Mouse (Mus musculus) spleen, adult 2 months (tissue): ENCODE data around the gene Eef1a2. TPM values are rescaled to one million over a fixed set of nuclear protein-coding genes. Genes with fewer than 3 reads are reported as not detected.

ENCODE experiments used
- DNase-seq, 2 experiments: peaks; one replicate each; pipeline versions ENCODE4 v3.0.0 to v3.0.0-alpha.2; 2012 to 2021; ENCODE audit warnings: low spot score in 2 of 2, low read depth in 1 of 2
- H3K27ac ChIP-seq: fragments of 200-500 bp; 2 replicates; pipeline ENCODE4 v1.5.1; 2012; ENCODE audit warnings: low read length, inconsistent platforms; ENCODE audit not compliant: insufficient read depth
- H3K27me3 ChIP-seq: fragments of 200-500 bp; 2 replicates; pipeline ENCODE4 v1.6.1; 2012; ENCODE audit warnings: mild to moderate bottlenecking, moderate library complexity, low read length, inconsistent platforms; ENCODE audit not compliant: control insufficient read depth, insufficient read depth
- H3K36me3 ChIP-seq: fragments of 200-500 bp; 2 replicates; pipeline ENCODE4 v1.6.1; 2012; ENCODE audit warnings: mild to moderate bottlenecking, low read length, inconsistent platforms; ENCODE audit not compliant: control insufficient read depth, insufficient read depth
- H3K4me1 ChIP-seq: fragments of 200-500 bp; 2 replicates; pipeline ENCODE4 v1.6.1; 2011; ENCODE audit warnings: inconsistent platforms; ENCODE audit not compliant: control insufficient read depth, insufficient read depth, insufficient read length
- H3K4me3 ChIP-seq: fragments of 200-500 bp; 2 replicates; pipeline ENCODE4 v1.5.1; 2011; ENCODE audit warnings: mild to moderate bottlenecking, inconsistent platforms; ENCODE audit not compliant: insufficient read depth, insufficient read length; ENCODE audit errors: extremely low read depth
- CTCF ChIP-seq: fragments of 200-500 bp; IDR thresholded peaks from 2 replicates; pipeline ENCODE4 v1.5.1; 2011; ENCODE audit warnings: mild to moderate bottlenecking, inconsistent platforms; ENCODE audit not compliant: insufficient read depth, insufficient read length, insufficient replicate concordance; ENCODE audit errors: extremely low read depth
- POLR2A ChIP-seq: fragments of 200-500 bp; IDR thresholded peaks from 2 replicates; pipeline ENCODE4 v1.6.1; 2011; ENCODE audit warnings: low read depth, low read length, inconsistent platforms
- WGBS: fragments of 180-500 bp; shearing (Covaris S2); methylation state at CpG from one replicate; pipeline ENCODE4 v1.1.7; 2018; 5-methylcytosine and 5-hydroxymethylcytosine counted together
- polyA plus RNA-seq: library from polyadenylated mRNA; depleted of rRNA; stranded (reverse); fragments of >200 nt; gene quantifications from 2 replicates; pipeline ENCODE4 v1.2.3, GENCODE M21; 2012

The Eef1a2 gene
- polyA plus RNA-seq, 1 experiment: 0.05 TPM

DNA sequence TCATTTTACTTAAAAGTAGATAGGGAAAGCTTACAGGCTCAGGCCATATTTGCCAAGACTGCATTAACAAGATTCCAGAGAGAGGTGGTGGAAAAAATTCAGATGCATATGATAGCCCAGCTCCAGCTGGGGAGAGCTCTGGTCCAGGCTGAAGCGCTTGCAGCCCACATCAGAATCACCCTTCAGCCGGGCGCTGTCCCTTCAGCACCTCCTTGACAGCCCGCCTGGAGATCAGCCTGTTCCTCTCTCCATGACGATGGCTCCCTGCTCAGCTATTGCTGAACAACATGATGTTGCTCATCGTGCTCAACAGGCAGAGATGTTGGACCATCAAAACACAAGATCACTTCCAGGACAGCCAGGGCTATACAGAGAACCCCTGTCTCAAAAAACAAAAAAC lies 19.9 kb downstream of the Eef1a2 start:
- peaks cover 12% of the 10 kb centered on the region for H3K27me3 ChIP-seq
- H3K36me3 ChIP-seq: no peaks in the 10 kb centered on the region
- TF ChIP-seq POLR2A (no peak), CTCF (no peak)
- H3K4me3 ChIP-seq: no peak overlapping the region
- 2% methylated on average over 6 of the region's 6 CpGs for WGBS
- H3K27ac ChIP-seq: no peak overlapping the region
- DNase-seq: no peak
- H3K4me1 ChIP-seq: no peaks in the 10 kb centered on the region

DNA sequence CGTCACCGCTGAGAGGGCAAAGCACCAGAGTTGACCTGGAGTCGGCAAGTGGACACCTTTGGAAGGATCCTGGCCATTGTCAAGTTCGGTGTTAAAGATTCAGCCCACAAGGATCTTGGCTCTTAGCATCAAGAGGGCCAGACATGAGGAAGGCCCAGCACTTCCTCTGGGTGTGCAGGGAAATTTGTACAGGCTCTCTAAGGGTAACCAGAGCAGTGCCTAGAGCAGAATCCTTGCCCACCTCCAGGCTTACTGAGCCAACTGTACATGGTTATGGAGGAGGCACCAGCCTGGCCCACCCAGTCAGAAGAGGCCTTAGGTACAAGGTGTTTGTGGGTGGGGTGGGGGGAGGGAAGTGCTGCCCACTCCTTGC lies 21.4 kb downstream of the Eef1a2 start:
- no peak overlapping the region for H3K27ac ChIP-seq
- no peaks in the 10 kb centered on the region for H3K36me3 ChIP-seq
- H3K27me3 ChIP-seq: peaks cover 12% of the 10 kb centered on the region
- H3K4me1 ChIP-seq: no peaks in the 10 kb centered on the region
- DNase-seq: no peak
- H3K4me3 ChIP-seq: no peak overlapping the region
- 15% methylated on average over 4 of the region's 4 CpGs for WGBS
- no peak for TF ChIP-seq CTCF

DNA sequence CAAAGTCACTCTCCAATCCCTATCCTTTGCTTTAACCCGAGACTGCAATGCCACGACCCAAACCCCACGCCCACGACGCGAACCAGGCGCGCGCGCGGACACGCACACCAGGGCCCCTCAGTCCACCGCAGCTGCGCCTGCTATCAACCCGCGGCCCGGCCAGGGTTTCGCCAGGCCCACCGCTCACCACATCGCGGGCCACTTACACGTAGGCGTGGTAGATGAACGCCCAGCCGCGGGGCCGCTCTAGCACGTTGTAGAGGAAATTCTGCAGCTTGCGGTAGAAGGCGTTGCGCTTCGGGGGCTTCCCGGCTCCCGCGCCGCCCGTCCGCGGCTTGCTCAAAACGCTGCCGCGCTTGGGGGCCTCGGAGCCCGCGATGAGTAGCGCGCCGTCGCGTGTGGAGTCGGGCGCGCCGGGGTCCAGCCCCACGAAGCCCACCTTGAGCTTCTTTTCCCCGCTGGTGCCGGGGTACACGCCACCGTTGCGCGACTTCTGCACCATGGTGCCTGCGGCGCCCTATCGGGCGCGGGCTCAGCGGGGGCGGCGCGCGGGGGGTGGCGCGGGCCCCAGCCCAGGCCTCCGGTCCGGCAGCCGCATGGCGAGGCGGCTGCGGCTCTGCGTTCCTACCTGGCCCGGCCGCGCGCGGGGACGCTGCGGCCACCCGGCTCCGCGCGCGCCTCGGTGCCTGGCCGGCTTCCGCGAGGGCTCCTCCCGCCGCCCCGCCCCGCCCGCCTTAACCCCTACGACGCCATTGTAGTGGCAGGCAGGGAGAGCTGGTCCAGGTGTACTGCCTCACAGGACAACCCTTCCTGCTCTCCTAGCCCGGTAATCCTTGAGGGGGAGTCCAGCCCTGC lies 22.0 kb downstream of the Eef1a2 start, which contains the start of gene Kcnq2:
Kcnq2 (minus strand) TSS at position 710 of the 855 bp plus-strand sequence.
- H3K27me3 ChIP-seq: peaks cover 12% of the 10 kb centered on the region
- no peaks in the 10 kb centered on the region for H3K4me1 ChIP-seq
- DNase-seq: no peak
- TF ChIP-seq CTCF: no peak
- no peak for TF ChIP-seq POLR2A
- H3K36me3 ChIP-seq: no peaks in the 10 kb centered on the region
- 2% methylated on average over 104 of the region's 104 CpGs for WGBS
- no peak within 1 kb of the TSS for H3K4me3 ChIP-seq
- H3K27ac ChIP-seq: no peak within 1 kb of the TSS

DNA sequence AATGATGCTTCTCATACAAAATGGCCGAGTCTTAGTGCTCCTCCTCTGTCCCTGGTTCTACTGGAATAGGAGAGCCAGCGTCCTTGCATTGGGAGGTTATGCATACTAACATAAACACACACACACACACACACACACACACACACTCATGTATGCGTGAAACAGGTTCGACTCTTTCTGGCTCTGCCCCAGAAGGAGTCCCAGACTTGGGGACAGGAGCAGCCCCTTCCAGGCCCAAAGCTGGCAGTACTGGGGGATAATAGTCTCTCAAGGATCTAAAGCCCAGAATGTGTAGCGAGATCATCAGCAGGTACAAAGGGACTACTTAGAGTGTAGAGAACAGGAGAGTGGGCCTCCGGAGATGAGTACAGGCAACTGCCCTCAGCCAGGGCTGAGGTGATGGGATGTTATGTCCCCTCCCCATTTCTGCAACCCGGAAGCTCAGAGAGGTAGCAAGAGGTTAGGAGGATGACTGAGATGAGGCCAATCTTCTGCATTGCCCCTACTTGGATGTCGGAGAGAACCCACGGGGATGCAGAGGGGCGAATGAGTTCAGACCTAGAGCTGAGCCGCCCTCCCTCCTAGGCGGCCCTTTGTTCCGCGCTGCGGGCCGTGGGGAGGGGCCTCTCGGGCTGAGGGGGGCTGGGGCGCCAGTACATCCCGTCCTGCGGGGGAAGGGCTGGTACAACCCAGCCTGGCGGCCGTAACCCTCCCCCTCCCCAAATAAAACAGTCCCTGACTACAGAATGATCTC lies 22.8 kb downstream of the Eef1a2 start:
- H3K36me3 ChIP-seq: no peaks in the 10 kb centered on the region
- no peaks in the 10 kb centered on the region for H3K4me1 ChIP-seq
- H3K27me3 ChIP-seq: peaks cover 12% of the 10 kb centered on the region
- 13% methylated on average over 22 of the region's 22 CpGs for WGBS
- no peak overlapping the region for H3K27ac ChIP-seq
- no peak overlapping the region for H3K4me3 ChIP-seq
- TF ChIP-seq CTCF: no peak
- TF ChIP-seq POLR2A: no peak
- DNase-seq: no peak

DNA sequence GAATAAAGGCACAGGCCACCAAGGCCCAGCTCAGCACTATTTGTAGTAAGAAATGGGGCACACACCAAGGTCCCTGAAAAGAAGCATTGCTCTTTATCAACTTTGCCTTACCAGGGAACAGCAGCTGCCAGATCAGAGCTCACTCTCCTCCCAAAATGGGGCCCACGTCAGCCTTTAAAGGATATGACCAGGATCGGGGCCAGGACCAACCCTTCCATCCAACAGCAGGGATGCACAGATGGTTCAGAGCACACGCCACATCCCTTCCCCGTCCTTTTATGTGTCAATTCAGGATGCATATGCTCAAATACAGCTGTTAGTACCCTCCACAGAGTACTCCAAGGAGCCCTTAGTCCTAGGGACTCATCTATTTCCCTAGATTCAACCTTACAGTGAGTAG lies 26.6 kb downstream of the Eef1a2 start:
- TF ChIP-seq POLR2A (no peak), CTCF (no peak)
- DNase-seq: no peak
- 68% methylated on average over 4 of the region's 4 CpGs for WGBS
- Histone ChIP-seq H3K36me3 (no peaks in the 10 kb centered on the region), H3K4me1 (no peaks in the 10 kb centered on the region), H3K27me3 (peaks cover 12% of the 10 kb centered on the region), H3K4me3 (no peak overlapping the region), H3K27ac (no peak overlapping the region)

DNA sequence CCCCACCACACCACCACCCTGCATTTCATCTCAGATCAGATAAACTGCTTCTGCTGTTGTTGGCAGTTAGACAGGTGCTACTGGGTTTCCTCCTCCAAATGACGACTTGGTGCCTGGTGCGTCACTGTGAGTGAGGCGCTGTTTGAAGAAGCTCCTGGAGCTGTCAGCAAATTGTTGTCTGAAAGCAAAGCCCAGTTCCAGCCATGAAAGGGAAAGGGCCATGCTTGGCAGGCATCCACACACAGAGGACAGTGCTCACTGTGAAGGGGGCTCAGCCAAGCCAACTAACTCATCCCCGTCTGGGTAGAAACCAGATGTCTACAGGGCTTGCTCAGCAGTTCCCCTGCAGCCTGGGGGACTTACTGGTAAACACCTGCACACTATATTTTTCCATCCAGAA lies 27.9 kb downstream of the Eef1a2 start:
- Histone ChIP-seq H3K27ac (no peak overlapping the region), H3K4me1 (no peaks in the 10 kb centered on the region), H3K4me3 (no peak overlapping the region), H3K36me3 (no peaks in the 10 kb centered on the region), H3K27me3 (no peaks in the 10 kb centered on the region)
- DNase-seq: no peak
- no peak for TF ChIP-seq CTCF
- TF ChIP-seq POLR2A: no peak
- WGBS: 68% methylated on average over 4 of the region's 4 CpGs

DNA sequence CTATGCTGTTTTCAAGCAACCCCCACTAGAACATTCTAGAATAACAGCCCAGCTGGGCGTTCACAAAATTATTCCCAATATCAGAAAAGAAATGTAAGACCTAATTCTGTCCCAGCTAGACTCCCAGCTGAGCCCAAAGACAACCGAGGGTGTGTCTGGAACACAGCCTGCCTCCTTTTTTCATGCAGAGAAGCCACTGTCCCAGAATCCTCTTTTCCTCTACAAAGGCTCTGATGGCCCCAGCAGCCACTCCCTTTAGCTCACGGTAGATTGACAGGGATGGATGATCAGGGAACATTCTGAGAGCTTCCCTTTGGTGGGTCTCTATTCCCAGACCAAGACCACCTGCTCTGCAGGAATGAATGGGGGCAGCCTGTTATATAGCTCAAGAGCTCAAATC lies 29.0 kb downstream of the Eef1a2 start:
- no peaks in the 10 kb centered on the region for H3K4me1 ChIP-seq
- WGBS: 47% methylated on average over 3 of the region's 3 CpGs
- no peak overlapping the region for H3K4me3 ChIP-seq
- no peak for TF ChIP-seq CTCF
- TF ChIP-seq POLR2A: no peak
- no peaks in the 10 kb centered on the region for H3K27me3 ChIP-seq
- H3K27ac ChIP-seq: no peak overlapping the region
- H3K36me3 ChIP-seq: no peaks in the 10 kb centered on the region
- DNase-seq: no peak
